Mouse (Mus musculus) urinary bladder, postnatal 25 days (tissue): ENCODE measurements around the gene Slc6a13.

Source experiments
- DNase-seq: peaks from one replicate; pipeline ENCODE4 v3.0.0; 2022; ENCODE audit warnings: low spot score

The Slc6a13 gene

GRCm38 (mm10) chr6:121299954-121300353 lies at the start of gene Slc6a13:
Slc6a13 (plus strand) TSS chr6:121300227.
- no peak for DNase-seq

- no peak for DNase-seq
These were observed 49.6 kb upstream of the Slc6a13 start for GRCm38 (mm10) chr6:121250406-121250805.

GRCm38 (mm10) chr6:121251256-121251655 lies 48.8 kb upstream of the Slc6a13 start:
- no peak for DNase-seq

- DNase-seq, result peak; percentile 74
These were observed 39.5 kb upstream of the Slc6a13 start for GRCm38 (mm10) chr6:121260548-121260947.

GRCm38 (mm10) chr6:121261233-121261632 lies 38.8 kb upstream of the Slc6a13 start:
- no peak for DNase-seq

- no peak for DNase-seq
These were observed 38.0 kb upstream of the Slc6a13 start for GRCm38 (mm10) chr6:121262004-121262403.

GRCm38 (mm10) chr6:121262496-121262895 lies 37.5 kb upstream of the Slc6a13 start:
- DNase-seq, result no peak

GRCm38 (mm10) chr6:121270156-121270555 lies 29.9 kb upstream of the Slc6a13 start:
- no peak for DNase-seq

- no peak for DNase-seq
These were observed 28.3 kb upstream of the Slc6a13 start for GRCm38 (mm10) chr6:121271707-121272074.

- DNase-seq, result peak; percentile 64
These were observed 27.8 kb upstream of the Slc6a13 start for GRCm38 (mm10) chr6:121272075-121272800.

GRCm38 (mm10) chr6:121274356-121274755 lies 25.7 kb upstream of the Slc6a13 start:
- DNase-seq, result no peak

GRCm38 (mm10) chr6:121284132-121284531 lies 15.9 kb upstream of the Slc6a13 start:
- no peak for DNase-seq

- no peak for DNase-seq
These were observed 710 bp upstream of the Slc6a13 start for GRCm38 (mm10) chr6:121299317-121299716.

GRCm38 (mm10) chr6:121300504-121300903 lies 477 bp downstream of the Slc6a13 start:
- DNase-seq, result no peak

- DNase-seq, result no peak
These were observed 3.6 kb downstream of the Slc6a13 start for GRCm38 (mm10) chr6:121303466-121304220.

- no peak for DNase-seq
These were observed 4.6 kb downstream of the Slc6a13 start for GRCm38 (mm10) chr6:121304630-121305029.

- no peak for DNase-seq
These were observed 5.5 kb downstream of the Slc6a13 start for GRCm38 (mm10) chr6:121305571-121305970.

GRCm38 (mm10) chr6:121310984-121311383 lies 11.0 kb downstream of the Slc6a13 start:
- no peak for DNase-seq

GRCm38 (mm10) chr6:121319099-121319498 lies 19.1 kb downstream of the Slc6a13 start:
- DNase-seq, result no peak

- no peak for DNase-seq
These were observed 22.5 kb downstream of the Slc6a13 start for GRCm38 (mm10) chr6:121322381-121323110.

GRCm38 (mm10) chr6:121325298-121325697 lies 25.3 kb downstream of the Slc6a13 start:
- no peak for DNase-seq

- no peak for DNase-seq
These were observed 25.7 kb downstream of the Slc6a13 start for GRCm38 (mm10) chr6:121325740-121326139.
